Mouse (Mus musculus): Measurements from ENCODE around the gene Inpp4a.

DNA sequence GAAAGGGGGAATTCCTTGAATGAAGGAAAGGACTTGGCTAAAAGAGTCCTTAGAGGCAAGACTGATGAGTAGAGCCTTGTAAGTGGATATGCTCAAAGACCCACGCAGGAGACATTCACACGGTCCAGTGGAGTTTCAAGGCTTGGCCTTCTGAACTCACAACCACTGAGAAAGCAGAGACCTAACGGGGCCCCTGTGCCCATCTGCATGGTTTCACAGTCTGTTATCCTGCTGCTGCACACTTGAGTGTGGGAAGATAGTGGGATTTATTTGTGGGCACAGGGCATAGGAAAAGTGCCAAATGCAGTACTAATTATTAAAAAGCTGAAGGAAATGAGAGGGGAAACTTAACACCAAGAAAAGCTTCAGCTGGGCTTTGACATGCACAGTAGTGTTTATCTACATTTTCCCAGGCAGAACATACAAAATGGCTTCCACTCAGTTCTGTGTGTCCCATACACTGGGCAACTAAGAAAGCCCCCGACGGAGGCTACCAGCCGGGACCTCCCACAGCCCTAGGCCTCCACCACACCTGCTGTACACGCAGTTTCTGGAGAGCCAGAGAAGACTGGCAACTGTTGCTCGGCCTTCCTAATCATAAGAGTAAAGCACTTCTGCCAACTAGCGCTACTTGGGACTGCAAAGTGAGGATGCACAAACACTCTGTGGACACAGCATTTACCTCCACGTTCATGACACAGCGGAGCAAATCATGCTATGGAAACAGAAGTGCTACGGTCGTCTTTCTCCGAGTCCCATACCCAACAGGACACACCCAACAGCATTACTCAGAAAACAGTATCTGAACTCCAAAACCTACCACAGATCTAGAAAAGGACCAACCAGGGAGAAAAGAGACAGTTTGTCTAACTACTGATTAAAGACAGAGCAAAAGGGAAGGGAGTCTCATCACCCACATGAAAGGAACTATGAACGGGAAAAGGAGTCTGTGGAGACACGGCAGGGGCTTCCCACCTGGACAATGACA is 143.5 kb downstream of the Inpp4a start:
- TF ChIP-seq CTCF (IDR thresholded peaks at IDR 0.05; ENCODE audit: control insufficient read depth, insufficient read depth, insufficient replicate concordance, low read depth, low read length) (no peak), POLR2A (IDR thresholded peaks at IDR 0.05; ENCODE audit: control insufficient read depth, low read depth, low read length) (no peak)
